Mouse (Mus musculus) leukemia stem cell, adult 10-12 weeks (primary cell): ENCODE results near the gene Hoxa5. TPM values are rescaled to one million over a fixed set of nuclear protein-coding genes. Genes with fewer than 3 reads are reported as not detected.

ENCODE experiments used
- polyA plus RNA-seq: library from polyadenylated mRNA; stranded (reverse); fragments of >175 nt; gene quantifications from 2 replicates; pipeline ENCODE4 v1.2.3, GENCODE M21; 2012; ENCODE audit warnings: low replicate concordance

The Hoxa5 gene
- 0.72 and 1.1 TPM in 2 replicates for polyA plus RNA-seq

DNA sequence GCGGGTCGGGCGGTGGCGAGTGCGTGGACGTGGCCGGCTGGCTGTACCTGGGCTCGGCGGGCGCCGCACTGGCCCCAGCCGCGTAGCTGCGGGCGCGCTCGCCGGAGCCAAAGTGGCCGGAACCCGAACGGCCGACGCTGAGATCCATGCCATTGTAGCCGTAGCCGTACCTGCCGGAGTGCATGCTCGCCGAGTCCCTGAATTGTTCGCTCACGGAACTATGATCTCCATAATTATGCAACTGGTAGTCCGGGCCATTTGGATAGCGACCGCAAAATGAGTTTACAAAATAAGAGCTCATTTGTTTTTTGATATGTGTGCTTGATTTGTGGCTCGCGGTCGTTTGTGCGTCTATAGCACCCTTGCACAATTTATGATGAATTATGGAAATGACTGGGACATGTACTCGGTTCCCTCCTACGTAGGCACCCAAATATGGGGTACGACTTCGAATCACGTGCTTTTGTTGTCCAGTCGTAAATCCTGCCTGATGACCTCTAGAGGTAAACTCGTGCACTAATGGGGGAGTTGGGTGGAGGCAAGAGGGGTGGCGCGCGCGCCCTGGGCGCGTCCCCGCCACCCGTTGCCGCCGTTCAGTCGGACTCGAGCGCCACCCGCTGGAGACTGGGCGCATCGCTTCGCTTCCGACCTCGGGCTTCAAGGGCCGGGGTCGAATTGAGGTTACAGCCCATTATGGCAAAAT lies at the start of gene Hoxa5:
Gene Hoxa5 (minus strand): TSS at position 538 of the 703 bp plus-strand sequence.

DNA sequence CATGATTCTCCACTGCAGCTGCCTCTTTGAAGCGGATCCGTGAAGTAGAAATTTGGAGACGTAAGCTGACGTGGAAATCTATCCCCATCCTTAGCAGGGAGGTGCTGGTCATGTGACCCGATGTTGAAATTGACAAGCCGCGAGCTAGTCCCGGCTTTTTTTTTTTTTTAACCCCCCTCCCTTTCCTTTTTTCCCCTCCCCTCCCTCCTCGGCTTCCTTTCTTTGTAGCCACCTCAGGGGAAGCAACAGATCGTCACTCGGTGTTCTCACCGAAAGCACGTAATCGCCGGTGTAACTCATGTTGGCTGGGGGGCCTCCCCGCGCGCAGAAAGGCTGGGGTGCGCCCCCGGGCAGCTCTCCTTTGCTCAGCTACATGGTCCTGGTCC lies 41.4 kb upstream of the Hoxa5 start, which contains the start of gene Hoxa11:
Gene Hoxa11 (minus strand): TSS at position 54 of the 386 bp plus-strand sequence.

GRCm38 (mm10) chr6:52240389-52241000 lies 36.1 kb upstream of the Hoxa5 start, which contains the start of gene Hoxa10:
Gene Hoxa10 (minus strand): TSS chr6:52240854.

GRCm38 (mm10) chr6:52230516-52231165 lies 26.3 kb upstream of the Hoxa5 start, which contains the start of gene Hoxa9:
Gene Hoxa9 (minus strand): TSS chr6:52231089.

GRCm38 (mm10) chr6:52221337-52221992 lies 17.1 kb upstream of the Hoxa5 start, which contains the start of gene Hoxa7:
Gene Hoxa7 (minus strand): TSS chr6:52221854.

DNA sequence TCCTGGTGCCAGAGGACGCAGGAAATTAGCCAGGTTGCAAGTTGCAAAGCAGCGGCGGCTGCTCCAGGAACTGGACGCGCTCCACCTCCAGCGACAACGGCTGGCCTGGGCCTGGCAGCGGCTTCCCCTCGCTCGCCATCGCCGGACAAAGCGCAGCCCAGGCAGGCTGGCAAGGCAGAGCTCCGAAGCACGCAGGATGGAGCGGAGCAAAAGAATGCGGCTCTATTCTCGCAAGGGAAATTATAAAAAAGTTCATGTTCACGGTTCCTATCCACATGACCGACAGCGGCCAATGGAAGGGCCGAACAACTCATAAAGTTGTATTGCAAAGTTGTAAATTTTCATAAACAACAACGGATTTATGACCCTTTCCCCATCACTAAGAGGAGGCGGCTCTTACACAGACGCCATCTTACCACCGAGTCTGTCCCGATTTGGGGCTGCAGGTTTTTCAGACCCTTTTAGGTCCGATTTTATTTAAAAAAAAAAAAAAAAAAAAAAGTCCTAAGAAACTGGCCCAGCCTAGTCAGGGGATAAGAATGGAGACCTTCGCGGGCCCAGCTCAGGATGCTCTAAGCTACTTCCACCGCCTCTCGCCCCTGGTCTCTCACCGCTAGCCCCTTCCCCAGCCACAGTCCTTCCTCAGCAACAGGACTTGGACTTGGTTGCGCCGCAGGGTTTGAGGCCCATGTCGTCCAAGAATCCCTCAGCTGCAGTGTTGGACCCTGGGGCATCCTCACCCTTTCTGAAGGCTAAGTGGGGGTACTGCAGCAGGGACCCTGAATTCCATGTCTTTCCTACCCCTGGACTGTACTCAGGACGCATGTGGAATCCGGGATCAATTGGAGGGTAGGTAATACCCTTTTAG lies 9.0 kb upstream of the Hoxa5 start, which contains the start of the genes Hoxa3 and Gm28308:
Gene Hoxa3 (minus strand): TSS at position 218 of the 868 bp plus-strand sequence.
Gene Gm28308 (minus strand): TSS at position 221 of the 868 bp plus-strand sequence.

DNA sequence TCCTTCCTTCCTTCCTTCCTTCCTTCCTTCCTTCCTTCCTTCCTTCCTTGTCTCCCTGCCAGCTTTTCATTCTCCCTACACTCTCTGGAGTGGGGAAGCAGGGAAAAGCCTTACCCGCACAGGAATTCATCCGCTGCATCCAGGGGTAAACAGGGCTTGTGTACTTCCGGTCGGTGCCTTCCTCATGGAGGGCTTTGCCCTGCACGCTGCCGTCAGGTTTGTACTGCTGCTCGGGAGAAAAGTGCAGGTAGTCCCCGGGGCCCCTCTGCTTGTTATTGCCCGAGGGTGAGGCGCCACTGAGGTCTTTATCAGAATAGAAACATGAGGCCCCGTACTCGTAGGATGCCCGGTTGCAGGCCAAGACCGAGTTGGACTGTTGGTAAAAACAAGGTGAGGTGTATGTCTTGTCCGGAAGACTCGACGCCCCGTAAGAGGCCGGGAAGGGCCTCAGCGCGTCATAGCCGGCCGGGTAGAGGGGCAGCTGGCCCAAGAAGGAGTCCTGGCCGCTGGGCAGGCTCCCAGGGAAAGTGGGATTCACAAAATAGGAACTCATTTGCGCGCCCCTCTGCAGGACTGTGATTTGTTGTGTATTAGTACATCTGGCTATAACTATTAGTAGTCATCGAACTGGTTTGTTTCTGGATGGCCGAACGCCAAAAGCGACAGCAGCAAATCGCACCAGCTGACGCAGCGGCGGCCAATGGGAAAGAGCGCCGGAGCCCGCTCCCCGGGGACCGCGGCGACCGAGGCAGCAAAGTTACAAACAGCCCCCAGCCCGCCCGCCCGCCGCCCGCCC lies 3.9 kb upstream of the Hoxa5 start, which contains the start of gene Hoxa6:
Gene Hoxa6 (minus strand): TSS at position 651 of the 796 bp plus-strand sequence.

DNA sequence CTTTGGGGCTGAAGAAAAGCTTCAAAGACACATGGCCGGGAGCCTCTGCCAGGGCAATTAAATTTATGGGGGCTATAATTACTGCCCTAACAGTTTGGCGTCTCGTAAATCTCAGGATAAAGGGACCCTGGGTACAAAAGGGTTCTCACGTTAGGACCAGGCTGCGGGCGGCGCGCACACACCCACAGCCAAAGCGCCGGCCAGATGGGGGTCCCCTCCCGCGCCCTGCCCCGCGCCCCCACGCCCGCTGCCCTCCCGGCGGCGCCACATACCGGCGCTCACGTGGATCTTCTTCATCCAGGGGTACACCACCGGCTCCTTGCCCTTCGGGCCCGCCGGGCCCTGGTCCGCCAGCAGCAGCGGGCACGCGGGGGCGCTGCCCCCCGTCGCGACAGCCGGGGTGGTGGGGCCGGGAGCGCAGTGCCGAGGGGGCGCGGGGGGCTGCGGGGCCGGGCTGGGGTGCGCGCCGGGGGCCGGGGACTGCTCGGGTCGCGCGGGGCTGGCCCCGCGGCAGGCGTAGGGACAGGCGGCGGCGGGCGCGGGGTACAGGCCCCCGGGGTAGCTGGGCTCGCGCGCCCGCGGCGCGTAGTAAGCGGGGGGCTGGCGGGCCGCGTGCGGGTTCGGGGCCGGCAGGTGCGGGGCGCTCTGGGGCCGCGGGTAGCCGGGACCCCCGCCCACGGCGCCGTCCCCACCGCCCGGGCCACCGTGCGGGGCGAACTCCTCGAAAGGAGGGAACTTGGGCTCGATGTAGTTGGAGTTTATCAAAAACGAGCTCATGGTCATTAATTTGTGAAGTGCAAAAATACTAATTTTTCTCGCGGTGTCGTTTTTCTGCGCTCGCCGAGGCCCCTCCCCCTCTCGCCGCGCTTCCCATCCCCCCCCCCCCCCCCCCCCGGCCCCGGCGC lies 13.2 kb downstream of the Hoxa5 start, which contains the start of gene Hoxa4:
Gene Hoxa4 (minus strand): TSS at position 848 of the 905 bp plus-strand sequence.

GRCm38 (mm10) chr6:52177061-52177735 lies 27.2 kb downstream of the Hoxa5 start, which contains the start of gene 5730596B20Rik:
Gene 5730596B20Rik (plus strand): TSS chr6:52177498.

GRCm38 (mm10) chr6:52164626-52165440 lies 39.6 kb downstream of the Hoxa5 start, which contains the start of gene Hoxa2:
Gene Hoxa2 (minus strand): TSS chr6:52164831.

GRCm38 (mm10) chr6:52158276-52159051 lies 45.9 kb downstream of the Hoxa5 start, which contains the start of gene Hoxa1:
Gene Hoxa1 (minus strand): TSS chr6:52158317.

Other genes with a start within 250 kb of the Hoxa5 start
- gene Skap2, start 192.0 kb downstream of the Hoxa5 start, polyA plus RNA-seq: 1.1 and 1.7 TPM in 2 replicates
- gene Hoxa1, start 46.3 kb downstream of the Hoxa5 start, polyA plus RNA-seq: 0.20 TPM in 1 of 2 replicates, not detected in the other
- 0.13 TPM in 1 of 2 replicates, not detected in the other for gene Hoxa2, start 39.8 kb downstream of the Hoxa5 start, polyA plus RNA-seq
- not detected in 2 replicates for gene 5730596B20Rik, start 27.1 kb downstream of the Hoxa5 start, polyA plus RNA-seq
- 0.54 and 0.97 TPM in 2 replicates for gene Hoxa4, start 12.8 kb downstream of the Hoxa5 start, polyA plus RNA-seq
- gene Hoxa6, start 4.1 kb upstream of the Hoxa5 start, polyA plus RNA-seq: 0.71 TPM in 1 of 2 replicates, not detected in the other
- 1.1 and 1.2 TPM in 2 replicates for gene Hoxa3, start 8.7 kb upstream of the Hoxa5 start, polyA plus RNA-seq
- gene Gm28308, start 8.8 kb upstream of the Hoxa5 start, polyA plus RNA-seq: not detected in 2 replicates
- gene Hoxa7, start 17.3 kb upstream of the Hoxa5 start, polyA plus RNA-seq: 0.19 and 0.96 TPM in 2 replicates
- gene Hoxa9, start 26.5 kb upstream of the Hoxa5 start, polyA plus RNA-seq: 1.9 and 2.5 TPM in 2 replicates
- gene Hoxa10, start 36.3 kb upstream of the Hoxa5 start, polyA plus RNA-seq: 0.11 and 0.28 TPM in 2 replicates
- not detected in 2 replicates for gene Hoxa11, start 41.2 kb upstream of the Hoxa5 start, polyA plus RNA-seq
- gene Hoxa13, start 56.3 kb upstream of the Hoxa5 start, polyA plus RNA-seq: not detected in 2 replicates
- not detected in 2 replicates for gene Evx1, start 108.9 kb upstream of the Hoxa5 start, polyA plus RNA-seq